Mouse (Mus musculus): Measurements from ENCODE around the gene Med11. TPM values are rescaled to one million over a fixed set of nuclear protein-coding genes. Genes with fewer than 3 reads are reported as not detected.

Med11 gene
- polyA plus RNA-seq (2021; fragmentation: Nextera tagmentation): 19.1 and 19.8 TPM in 2 replicates
- long read RNA-seq, experiment 1, transcript Med11-201 (3 exons, 902 nt): major isoform, 6 of 10 reads
- long read RNA-seq, experiment 1, partial matches to known transcripts: 0 of 10 reads
- long read RNA-seq, experiment 1, other reads (novel, unspliced or antisense): 0 of 10 reads
- long read RNA-seq, experiment 2, partial matches to known transcripts: 0 of 4 reads
- long read RNA-seq, experiment 2, other reads (novel, unspliced or antisense): 0 of 4 reads

GRCm38 (mm10) chr11:70451797-70452498 is at the start of gene Med11:
Gene Med11 (plus strand): TSS chr11:70451919.

GRCm38 (mm10) chr11:70409594-70410296 is 42.0 kb upstream of the Med11 start, which contains the start of gene Pelp1:
Gene Pelp1 (minus strand): TSS chr11:70410031.

GRCm38 (mm10) chr11:70432048-70432894 is 19.4 kb upstream of the Med11 start, which contains the start of gene Arrb2:
Gene Arrb2 (plus strand): TSS chr11:70432635.

GRCm38 (mm10) chr11:70458688-70459600 is 7.2 kb downstream of the Med11 start, which contains the start of gene Zmynd15:
Gene Zmynd15 (plus strand): TSS chr11:70459433.

GRCm38 (mm10) chr11:70459601-70460101 is 7.9 kb downstream of the Med11 start, which contains the start of gene Cxcl16:
Gene Cxcl16 (minus strand): TSS chr11:70459984.

Small RNA genes lying within 50 kb of the gene (microRNA-seq; reads per million reads assigned to microRNA genes)
- 6.7 reads per million, percentile 24 among the genes with 10 or more reads in this experiment for gene Mir7115

Other genes starting within 250 kb of the Med11 start
- gene Slc16a11, start 239.2 kb upstream of the Med11 start, polyA plus RNA-seq (2021; fragmentation: Nextera tagmentation): 4.8 and 6.3 TPM in 2 replicates
- 2.4 and 3.5 TPM in 2 replicates for gene Slc16a13, start 230.9 kb upstream of the Med11 start, polyA plus RNA-seq (2021; fragmentation: Nextera tagmentation)
- 0.25 and 0.31 TPM in 2 replicates for gene Bcl6b, start 222.1 kb upstream of the Med11 start, polyA plus RNA-seq (2021; fragmentation: Nextera tagmentation)
- 75.4 and 84.9 TPM in 2 replicates for gene 0610010K14Rik, start 214.0 kb upstream of the Med11 start, polyA plus RNA-seq (2021; fragmentation: Nextera tagmentation)
- gene Gm21988, start 212.1 kb upstream of the Med11 start, polyA plus RNA-seq (2021; fragmentation: Nextera tagmentation): 16.6 and 17.2 TPM in 2 replicates
- gene Rnasek, start 212.1 kb upstream of the Med11 start, polyA plus RNA-seq (2021; fragmentation: Nextera tagmentation): 921 and 941 TPM in 2 replicates
- gene Alox12, start 196.6 kb upstream of the Med11 start, polyA plus RNA-seq (2021; fragmentation: Nextera tagmentation): 0.28 and 0.30 TPM in 2 replicates
- 0.25 and 0.55 TPM in 2 replicates for gene Alox12e, start 129.3 kb upstream of the Med11 start, polyA plus RNA-seq (2021; fragmentation: Nextera tagmentation)
- gene Alox15, start 99.9 kb upstream of the Med11 start, polyA plus RNA-seq (2021; fragmentation: Nextera tagmentation): not detected in 2 replicates
- 7.1 and 10.1 TPM in 2 replicates for gene Pelp1, start 41.9 kb upstream of the Med11 start, polyA plus RNA-seq (2021; fragmentation: Nextera tagmentation)
- gene Arrb2, start 19.3 kb upstream of the Med11 start, polyA plus RNA-seq (2021; fragmentation: Nextera tagmentation): 4.8 and 6.1 TPM in 2 replicates
- gene Zmynd15, start 7.5 kb downstream of the Med11 start, polyA plus RNA-seq (2021; fragmentation: Nextera tagmentation): 0.06 and 0.13 TPM in 2 replicates
- gene Cxcl16, start 8.1 kb downstream of the Med11 start, polyA plus RNA-seq (2021; fragmentation: Nextera tagmentation): 1.9 and 3.4 TPM in 2 replicates
- 0.62 and 0.80 TPM in 2 replicates for gene Tm4sf5, start 53.3 kb downstream of the Med11 start, polyA plus RNA-seq (2021; fragmentation: Nextera tagmentation)
- gene Vmo1, start 62.7 kb downstream of the Med11 start, polyA plus RNA-seq (2021; fragmentation: Nextera tagmentation): 0.30 and 0.39 TPM in 2 replicates
- gene Gltpd2, start 67.3 kb downstream of the Med11 start, polyA plus RNA-seq (2021; fragmentation: Nextera tagmentation): 0.11 TPM in 2 replicates
- 615 and 656 TPM in 2 replicates for gene Psmb6, start 73.4 kb downstream of the Med11 start, polyA plus RNA-seq (2021; fragmentation: Nextera tagmentation)
- gene Gm40193, start 81.0 kb downstream of the Med11 start, polyA plus RNA-seq (2021; fragmentation: Nextera tagmentation): not detected in 2 replicates
- 7.8 and 8.6 TPM in 2 replicates for gene Pld2, start 88.1 kb downstream of the Med11 start, polyA plus RNA-seq (2021; fragmentation: Nextera tagmentation)
- 25.4 and 30.5 TPM in 2 replicates for gene Mink1, start 111.0 kb downstream of the Med11 start, polyA plus RNA-seq (2021; fragmentation: Nextera tagmentation)
- not detected in 2 replicates for gene 4930544D05Rik, start 163.9 kb downstream of the Med11 start, polyA plus RNA-seq (2021; fragmentation: Nextera tagmentation)
- 0.31 TPM in 1 of 2 replicates, not detected in the other for gene Chrne, start 167.3 kb downstream of the Med11 start, polyA plus RNA-seq (2021; fragmentation: Nextera tagmentation)
- 0.11 and 0.15 TPM in 2 replicates for gene Gp1ba, start 187.2 kb downstream of the Med11 start, polyA plus RNA-seq (2021; fragmentation: Nextera tagmentation)
- gene Rnf167, start 195.3 kb downstream of the Med11 start, polyA plus RNA-seq (2021; fragmentation: Nextera tagmentation): 98.0 and 122 TPM in 2 replicates
- 202 and 213 TPM in 2 replicates for gene Slc25a11, start 195.6 kb downstream of the Med11 start, polyA plus RNA-seq (2021; fragmentation: Nextera tagmentation)
- 531 and 655 TPM in 2 replicates for gene Pfn1, start 202.7 kb downstream of the Med11 start, polyA plus RNA-seq (2021; fragmentation: Nextera tagmentation)
- 4.7 and 5.0 TPM in 2 replicates for gene Eno3, start 205.3 kb downstream of the Med11 start, polyA plus RNA-seq (2021; fragmentation: Nextera tagmentation)
- 74.2 and 84.7 TPM in 2 replicates for gene Spag7, start 217.5 kb downstream of the Med11 start, polyA plus RNA-seq (2021; fragmentation: Nextera tagmentation)
- 105 and 127 TPM in 2 replicates for gene Camta2, start 236.2 kb downstream of the Med11 start, polyA plus RNA-seq (2021; fragmentation: Nextera tagmentation)
- gene Inca1, start 248.2 kb downstream of the Med11 start, polyA plus RNA-seq (2021; fragmentation: Nextera tagmentation): 5.2 and 5.7 TPM in 2 replicates
- 0.90 and 1.3 TPM in 2 replicates for gene Kif1c, start 248.6 kb downstream of the Med11 start, polyA plus RNA-seq (2021; fragmentation: Nextera tagmentation)